Mouse (Mus musculus): ENCODE results near the gene Slc25a19.

DNA sequence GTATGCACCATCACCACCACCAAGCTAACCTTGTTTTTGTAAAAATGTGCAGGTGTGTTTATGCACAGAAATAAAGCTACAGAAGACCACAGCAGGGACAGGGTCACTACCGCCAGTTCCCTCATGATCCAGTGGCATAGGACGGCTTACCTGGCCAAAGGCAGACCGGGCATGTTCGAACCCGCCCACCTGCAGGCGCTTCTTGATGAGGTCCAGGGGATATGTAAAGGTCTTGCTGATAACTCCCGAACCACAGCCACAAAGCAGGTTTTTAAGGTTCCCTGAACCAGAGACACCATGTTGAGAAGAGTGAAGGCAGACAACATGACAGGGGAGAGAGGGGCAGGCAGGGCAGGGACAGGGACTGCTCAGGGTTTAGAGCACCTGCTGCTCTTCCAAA is 11.7 kb downstream of the Slc25a19 start:
- TF ChIP-seq POLR2A (IDR thresholded peaks at IDR 0.05; ENCODE audit: extremely low read depth, insufficient read depth, low read length): no peak
- TF ChIP-seq CTCF (IDR thresholded peaks at IDR 0.05; ENCODE audit: extremely low read depth, insufficient read depth, low read length): no peak
